Mouse (Mus musculus): ENCODE results near the gene Fam76a. TPM values are rescaled to one million over a fixed set of nuclear protein-coding genes. Genes with fewer than 3 reads are reported as not detected.

Gene Fam76a
- polyA plus RNA-seq, 1 experiment: not detected

DNA sequence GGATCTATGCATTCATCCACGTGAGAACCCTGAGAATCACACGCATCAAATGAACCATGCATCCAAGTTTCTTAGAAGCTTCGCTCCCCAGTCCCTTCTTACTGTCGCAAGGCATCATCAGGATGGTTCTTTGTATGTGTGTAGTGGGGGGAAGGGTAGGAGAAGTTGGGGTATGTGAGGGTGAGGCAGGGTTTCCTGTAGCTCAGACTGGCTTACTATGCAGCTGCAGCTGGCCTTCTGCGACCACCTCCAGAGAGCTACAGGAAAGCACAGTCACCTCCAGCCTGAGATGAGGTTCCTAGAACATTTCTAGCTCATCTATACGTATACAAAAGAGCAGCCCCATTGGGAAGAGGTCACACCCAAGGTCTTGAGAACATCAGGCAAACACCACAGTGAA is 10.2 kb downstream of the Fam76a start:
- 84% methylated on average over 6 of the region's 6 CpGs for WGBS
- Histone ChIP-seq H3K27ac (ENCODE audit: insufficient read depth, low read depth, low read length) (no peak overlapping the region), H3K4me3 (ENCODE audit: insufficient read depth, low read depth, low read length) (no peak overlapping the region), H3K4me1 (ENCODE audit: control insufficient read depth, insufficient read depth, low read length) (peaks cover 6% of the 10 kb centered on the region; the same call in 1 of the 2 replicates)
- TF ChIP-seq POLR2A (IDR thresholded peaks at IDR 0.05; ENCODE audit: insufficient read depth, low read depth, low read length) (no peak), CTCF (IDR thresholded peaks at IDR 0.05; ENCODE audit: insufficient read depth, low read depth, low read length) (no peak)

DNA sequence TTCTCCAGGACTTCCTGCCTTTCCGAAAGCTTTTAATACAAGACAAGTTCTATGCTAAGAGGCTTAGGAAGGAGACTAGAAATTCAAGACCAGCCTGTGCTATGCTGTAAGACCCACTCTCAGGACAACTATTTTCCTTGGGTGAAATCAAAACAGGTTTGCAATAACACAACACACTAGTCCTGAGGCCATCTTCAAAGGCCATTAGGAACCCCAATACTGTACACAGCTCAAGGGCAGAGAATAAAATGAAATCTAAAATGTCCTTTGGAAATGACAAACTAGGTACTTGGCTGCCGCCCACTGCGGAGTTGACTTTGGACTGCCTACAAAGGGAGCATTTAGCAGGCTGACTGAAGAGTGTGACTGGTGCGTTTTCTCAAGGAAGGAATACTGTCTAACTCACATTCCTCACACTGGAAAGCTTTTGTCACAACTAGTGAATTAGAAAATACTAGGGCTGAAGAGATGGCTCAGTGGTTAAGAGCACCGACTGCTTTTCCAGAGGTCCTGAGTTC is 16.5 kb downstream of the Fam76a start:
- Histone ChIP-seq H3K4me1 (ENCODE audit: control insufficient read depth, insufficient read depth, low read length) (no peaks in the 10 kb centered on the region), H3K4me3 (ENCODE audit: insufficient read depth, low read depth, low read length) (no peak overlapping the region), H3K27ac (ENCODE audit: insufficient read depth, low read depth, low read length) (no peak overlapping the region)
- TF ChIP-seq CTCF (IDR thresholded peaks at IDR 0.05; ENCODE audit: insufficient read depth, low read depth, low read length): no peak
- no peak for TF ChIP-seq POLR2A (IDR thresholded peaks at IDR 0.05; ENCODE audit: insufficient read depth, low read depth, low read length)
- 84% methylated on average over 5 of the region's 5 CpGs for WGBS

DNA sequence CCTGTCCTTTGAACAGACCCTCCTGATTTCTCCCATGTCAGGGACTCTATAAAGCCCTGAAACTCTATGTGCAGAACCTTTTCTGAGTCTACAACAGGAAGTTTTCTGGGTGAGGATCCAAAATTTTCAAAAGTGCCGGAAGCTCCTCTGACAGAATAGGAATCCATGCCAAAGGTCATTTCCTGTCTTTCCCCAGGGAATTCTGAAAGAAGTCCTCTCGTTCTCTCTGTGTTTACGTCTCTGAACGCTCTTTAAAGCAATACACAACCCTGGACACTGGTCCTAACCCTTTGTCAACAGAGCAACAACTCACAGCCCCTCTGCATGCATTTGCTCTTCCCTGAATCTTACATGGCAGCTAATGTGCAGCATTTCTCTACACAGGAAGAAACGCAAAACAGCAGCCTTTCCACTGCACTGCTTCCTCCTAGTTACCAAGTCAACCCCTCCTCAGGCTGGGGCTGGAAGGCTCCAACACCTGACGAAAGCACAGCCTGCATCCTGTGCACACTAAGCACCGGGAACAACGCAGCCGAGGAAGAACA is 17.5 kb downstream of the Fam76a start:
- no peaks in the 10 kb centered on the region for H3K4me1 ChIP-seq (ENCODE audit: control insufficient read depth, insufficient read depth, low read length)
- no peak overlapping the region for H3K27ac ChIP-seq (ENCODE audit: insufficient read depth, low read depth, low read length)
- TF ChIP-seq POLR2A (IDR thresholded peaks at IDR 0.05; ENCODE audit: insufficient read depth, low read depth, low read length): no peak
- no peak for TF ChIP-seq CTCF (IDR thresholded peaks at IDR 0.05; ENCODE audit: insufficient read depth, low read depth, low read length)
- no peak overlapping the region for H3K4me3 ChIP-seq (ENCODE audit: insufficient read depth, low read depth, low read length)
- 86% methylated on average over 9 of the region's 9 CpGs for WGBS

DNA sequence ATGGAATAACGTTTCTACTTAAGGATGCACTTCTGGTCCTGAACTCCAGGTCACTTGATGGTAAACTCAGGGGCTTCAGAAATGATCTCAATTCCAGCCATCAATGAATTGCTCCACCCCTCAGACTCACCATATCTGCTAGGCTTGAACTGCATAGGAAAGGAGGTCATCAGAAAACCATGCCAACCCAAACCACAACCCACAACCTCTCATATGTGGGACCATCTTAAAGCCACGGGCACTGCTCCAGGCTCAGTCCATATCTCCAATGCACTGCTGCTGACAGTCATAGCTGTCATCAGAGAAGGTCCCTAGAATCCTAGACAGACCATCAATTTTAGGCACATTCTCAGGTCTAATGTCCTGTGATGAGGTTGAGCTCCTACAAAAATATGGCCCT is 18.3 kb downstream of the Fam76a start:
- no peaks in the 10 kb centered on the region for H3K4me1 ChIP-seq (ENCODE audit: control insufficient read depth, insufficient read depth, low read length)
- TF ChIP-seq POLR2A (IDR thresholded peaks at IDR 0.05; ENCODE audit: insufficient read depth, low read depth, low read length) (no peak), CTCF (IDR thresholded peaks at IDR 0.05; ENCODE audit: insufficient read depth, low read depth, low read length) (no peak)
- no peak overlapping the region for H3K27ac ChIP-seq (ENCODE audit: insufficient read depth, low read depth, low read length)
- 86% methylated on average over 2 of the region's 2 CpGs for WGBS
- no peak overlapping the region for H3K4me3 ChIP-seq (ENCODE audit: insufficient read depth, low read depth, low read length)

- Histone ChIP-seq H3K27ac (ENCODE audit: insufficient read depth, low read depth, low read length) (no peak overlapping the region), H3K4me3 (ENCODE audit: insufficient read depth, low read depth, low read length) (no peak overlapping the region), H3K4me1 (ENCODE audit: control insufficient read depth, insufficient read depth, low read length) (peaks cover 5% of the 10 kb centered on the region)
- TF ChIP-seq POLR2A (IDR thresholded peaks at IDR 0.05; ENCODE audit: insufficient read depth, low read depth, low read length): no peak
- TF ChIP-seq CTCF (IDR thresholded peaks at IDR 0.05; ENCODE audit: insufficient read depth, low read depth, low read length): no peak
- 88% methylated on average over 9 of the region's 9 CpGs for WGBS
Observed at GRCm38 (mm10) chr4:132898197-132898596, 24.2 kb downstream of the Fam76a start.

DNA sequence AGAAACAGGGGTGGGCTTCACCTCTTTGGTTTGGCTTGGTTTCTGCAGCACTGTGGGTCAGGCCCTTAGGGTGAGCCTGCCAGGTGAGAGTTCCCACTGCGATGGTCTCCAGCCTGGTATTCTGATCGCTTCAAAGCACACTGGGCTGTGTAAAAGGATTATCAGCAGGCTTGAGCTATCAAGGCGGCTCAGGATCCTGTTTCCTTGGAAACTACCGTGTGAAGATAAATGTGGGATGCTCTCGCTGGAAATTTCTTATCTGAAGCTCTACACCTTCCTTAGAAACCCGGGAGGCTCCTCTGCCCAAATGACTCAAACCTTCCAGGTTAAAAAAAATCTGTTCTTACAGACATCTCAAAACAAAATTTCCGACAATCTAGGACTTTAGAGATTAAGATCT is 28.0 kb downstream of the Fam76a start:
- 11% methylated on average over 7 of the region's 7 CpGs for WGBS
- TF ChIP-seq CTCF (IDR thresholded peaks at IDR 0.05; ENCODE audit: insufficient read depth, low read depth, low read length): no peak
- no peak for TF ChIP-seq POLR2A (IDR thresholded peaks at IDR 0.05; ENCODE audit: insufficient read depth, low read depth, low read length)
- H3K4me3 ChIP-seq (ENCODE audit: insufficient read depth, low read depth, low read length): no peak overlapping the region
- no peak overlapping the region for H3K27ac ChIP-seq (ENCODE audit: insufficient read depth, low read depth, low read length)
- H3K4me1 ChIP-seq (ENCODE audit: control insufficient read depth, insufficient read depth, low read length): peaks cover 5% of the 10 kb centered on the region

DNA sequence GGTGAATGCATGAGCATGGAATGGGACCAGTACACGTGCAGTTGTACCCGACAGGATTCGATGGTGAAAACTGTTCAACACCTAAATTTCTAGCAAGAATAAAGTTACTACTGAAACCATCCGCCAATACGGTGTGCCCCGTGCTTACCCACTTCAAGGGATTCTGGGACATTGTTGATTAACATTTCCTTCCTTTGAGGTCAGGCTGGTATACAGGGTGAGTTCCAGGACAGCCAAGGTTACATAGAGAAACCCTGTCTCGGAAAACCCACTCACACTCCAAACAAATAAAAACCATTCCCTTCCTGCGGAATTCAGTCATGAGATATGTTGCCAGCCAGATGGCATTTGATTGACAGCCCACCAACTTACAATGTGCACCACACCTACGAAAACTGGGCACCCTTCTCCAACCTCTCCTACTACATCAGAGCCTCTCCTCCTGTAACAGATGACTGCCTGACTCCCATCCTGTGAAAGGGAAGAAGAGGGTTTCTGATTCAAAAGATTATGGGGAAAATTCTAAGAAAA is 37.4 kb downstream of the Fam76a start:
- H3K4me3 ChIP-seq (ENCODE audit: insufficient read depth, low read depth, low read length): peak overlapping the region; percentile 85
- 6% methylated on average over 9 of the region's 9 CpGs for WGBS
- no peak overlapping the region for H3K27ac ChIP-seq (ENCODE audit: insufficient read depth, low read depth, low read length)
- no peaks in the 10 kb centered on the region for H3K4me1 ChIP-seq (ENCODE audit: control insufficient read depth, insufficient read depth, low read length)
- TF ChIP-seq POLR2A (IDR thresholded peaks at IDR 0.05; ENCODE audit: insufficient read depth, low read depth, low read length) (no peak), CTCF (IDR thresholded peaks at IDR 0.05; ENCODE audit: insufficient read depth, low read depth, low read length) (no peak)

- H3K4me3 ChIP-seq (ENCODE audit: insufficient read depth, low read depth, low read length): peak within 1 kb of the TSS; percentile 85
- TF ChIP-seq CTCF (IDR thresholded peaks at IDR 0.05; ENCODE audit: insufficient read depth, low read depth, low read length) (no peak), POLR2A (IDR thresholded peaks at IDR 0.05; ENCODE audit: insufficient read depth, low read depth, low read length) (peak; percentile 62)
- H3K4me1 ChIP-seq (ENCODE audit: control insufficient read depth, insufficient read depth, low read length): no peaks in the 10 kb centered on the region
- peak within 1 kb of the TSS; percentile 5; the same call in 1 of the 2 replicates for H3K27ac ChIP-seq (ENCODE audit: insufficient read depth, low read depth, low read length)
- under 1% methylated on average over 72 of the region's 72 CpGs for WGBS
Observed at GRCm38 (mm10) chr4:132884064-132884843, 38.1 kb downstream of the Fam76a start, which contains the start of gene Stx12. Gene Stx12 (minus strand): TSS chr4:132884509.

- peak overlapping the region; percentile 5; the same call in 1 of the 2 replicates for H3K27ac ChIP-seq (ENCODE audit: insufficient read depth, low read depth, low read length)
- WGBS: 1% methylated on average over 21 of the region's 21 CpGs
- no peak for TF ChIP-seq CTCF (IDR thresholded peaks at IDR 0.05; ENCODE audit: insufficient read depth, low read depth, low read length)
- TF ChIP-seq POLR2A (IDR thresholded peaks at IDR 0.05; ENCODE audit: insufficient read depth, low read depth, low read length): no peak
- no peaks in the 10 kb centered on the region for H3K4me1 ChIP-seq (ENCODE audit: control insufficient read depth, insufficient read depth, low read length)
- H3K4me3 ChIP-seq (ENCODE audit: insufficient read depth, low read depth, low read length): peak overlapping the region; percentile 85
Observed at GRCm38 (mm10) chr4:132883561-132884063, 38.7 kb downstream of the Fam76a start.
